Mouse (Mus musculus): ENCODE measurements around the gene Zbtb34. TPM values are rescaled to one million over a fixed set of nuclear protein-coding genes. Genes with fewer than 3 reads are reported as not detected.

Zbtb34 gene
- polyA plus RNA-seq, 1 experiment from 2014 or later = 7.6 TPM

- WGBS = 84% methylated on average over 7 of the region's 7 CpGs
- no peak for ATAC-seq
- no peak overlapping the region for H3K27ac ChIP-seq (ENCODE audit: low read length)
- no peaks in the 10 kb centered on the region for H3K9me3 ChIP-seq (replicated peaks; ENCODE audit: control insufficient read depth, low read length, poor library complexity, severe bottlenecking)
- no peaks in the 10 kb centered on the region for H3K27me3 ChIP-seq (ENCODE audit: control insufficient read depth, insufficient read depth, low read depth, low read length)
- no peak overlapping the region for H3K4me3 ChIP-seq (ENCODE audit: low read depth, low read length)
- H3K4me2 ChIP-seq (ENCODE audit: low read length) = no peak overlapping the region
- no peaks in the 10 kb centered on the region for H3K36me3 ChIP-seq (ENCODE audit: control insufficient read depth, insufficient read depth, low read length)
- H3K9ac ChIP-seq (ENCODE audit: low read depth, low read length) = no peak overlapping the region
- H3K4me1 ChIP-seq (ENCODE audit: control insufficient read depth, insufficient read depth, low read length) = peaks cover 5% of the 10 kb centered on the region
Measured at GRCm38 (mm10) chr2:33357250-33357838, 73.8 kb downstream of the Zbtb34 start.

Small RNA genes within 50 kb of the gene (microRNA-seq; reads per million reads assigned to microRNA genes)
- not detected for gene Gm25998

Other genes starting within 250 kb of the Zbtb34 start
- gene Angptl2, start 215.3 kb downstream of the Zbtb34 start, polyA plus RNA-seq (2015; fragmentation: Nextera tagmentation; extraction: Ambion mirVana) = 9.8 and 10.6 TPM in 2 replicates
- gene Ralgps1, start 59.8 kb downstream of the Zbtb34 start, polyA plus RNA-seq (2015; fragmentation: Nextera tagmentation; extraction: Ambion mirVana) = 48.4 and 54.3 TPM in 2 replicates
- gene Zbtb43, start 37.2 kb upstream of the Zbtb34 start, polyA plus RNA-seq (2015; fragmentation: Nextera tagmentation; extraction: Ambion mirVana) = 26.0 and 27.7 TPM in 2 replicates
- gene Lmx1b, start 209.2 kb upstream of the Zbtb34 start, polyA plus RNA-seq (2015; fragmentation: Nextera tagmentation; extraction: Ambion mirVana) = 0.95 and 0.98 TPM in 2 replicates

Measured in midbrain, embryonic 16.5 days (tissue).